Mouse (Mus musculus) embryonic facial prominence, embryonic 14.5 days (tissue): Measurements from ENCODE around the gene Aff4. TPM values are rescaled to one million over a fixed set of nuclear protein-coding genes. Genes with fewer than 3 reads are reported as not detected.

Experiments
- ATAC-seq: fragments of 200-750 bp; cut with Nextera tagmentation; 2 replicates; pipeline ENCODE4 v1.8.0; 2017; ENCODE audit warnings: low read depth, moderate number of reproducible peaks, moderate TSS enrichment
- DNase-seq: peaks from one replicate; pipeline ENCODE4 v3.0.0-alpha.2; 2015; ENCODE audit warnings: low spot score
- H3K27ac ChIP-seq: fragments of 300-500 bp; sonication (generic); replicated peaks from 2 replicates; pipeline ENCODE4 v1.5.1; 2014; ENCODE audit warnings: low read depth, mild to moderate bottlenecking, low read length, moderate library complexity
- H3K27me3 ChIP-seq: fragments of 300-500 bp; sonication (generic); replicated peaks from 2 replicates; pipeline ENCODE4 v1.6.1; 2014; ENCODE audit warnings: low read length; ENCODE audit not compliant: control insufficient read depth, insufficient read depth
- H3K36me3 ChIP-seq: fragments of 300-500 bp; sonication (generic); 2 replicates; pipeline ENCODE4 v1.6.1; 2014; ENCODE audit warnings: low read length, mixed read lengths; ENCODE audit not compliant: control insufficient read depth, insufficient read depth
- H3K4me1 ChIP-seq: fragments of 300-500 bp; sonication (generic); 2 replicates; pipeline ENCODE4 v1.6.1; 2014; ENCODE audit warnings: antibody characterized with exemption, low read length; ENCODE audit not compliant: control insufficient read depth, insufficient read depth
- H3K4me2 ChIP-seq: fragments of 300-500 bp; sonication (generic); 2 replicates; pipeline ENCODE4 v1.6.1; 2014; ENCODE audit warnings: low read depth, mild to moderate bottlenecking, low read length, moderate library complexity, mixed read lengths
- H3K4me3 ChIP-seq: fragments of 300-500 bp; sonication (generic); 2 replicates; pipeline ENCODE4 v1.5.1; 2014; ENCODE audit warnings: low read depth, mild to moderate bottlenecking, low read length
- H3K9ac ChIP-seq: fragments of 300-500 bp; sonication (generic); 2 replicates; pipeline ENCODE4 v1.6.1; 2014; ENCODE audit warnings: low read depth, mild to moderate bottlenecking, low read length, moderate library complexity, mixed read lengths
- H3K9me3 ChIP-seq: fragments of 300-500 bp; sonication (generic); 2 replicates; pipeline ENCODE4 v1.6.1; 2016; ENCODE audit warnings: low read length; ENCODE audit not compliant: control insufficient read depth
- WGBS: fragments of 180-500 bp; shearing (Covaris S2); extraction: QIAGEN DNeasy Blood & Tissue Kit; methylation state at CpG from one replicate; pipeline ENCODE4 v1.1.7; 2014; 5-methylcytosine and 5-hydroxymethylcytosine counted together
- polyA plus RNA-seq: library from polyadenylated mRNA; unstranded; fragments of >200 nt; fragmentation: Nextera tagmentation; extraction: Ambion mirVana; gene quantifications from 2 replicates; pipeline ENCODE4 v1.2.1, GENCODE M21; 2014

Aff4 gene
- polyA plus RNA-seq, 1 experiment from 2014 or later: 59.7 TPM

- H3K4me2 ChIP-seq: peak overlapping the region; percentile 81
- 0% methylated on average over 31 of the region's 35 CpGs for whole genome bisulfite sequencing
- ATAC-seq: peak; percentile 24; the same call in 1 of the 2 replicates
Measured at GRCm38 (mm10) chr11:53351224-53351942, 750 bp downstream of the Aff4 start.

GRCm38 (mm10) chr11:53351943-53352590 is 1.4 kb downstream of the Aff4 start:
- ATAC-seq (no peak), DNase-seq (peak; percentile 23)
- Histone ChIP-seq H3K4me2 (peak overlapping the region; percentile 81), H3K9me3 (no peaks in the 10 kb centered on the region), H3K9ac (peak overlapping the region; percentile 99), H3K4me3 (peak overlapping the region; percentile 99), H3K27me3 (no peaks in the 10 kb centered on the region), H3K4me1 (peaks cover 7% of the 10 kb centered on the region), H3K36me3 (peaks cover 2% of the 10 kb centered on the region; the same call in 1 of the 2 replicates), H3K27ac (peak overlapping the region; percentile 99)
- 3% methylated on average over 14 of the region's 14 CpGs for WGBS

More at GRCm38 (mm10) chr11:53351224-53351942, 750 bp downstream of the Aff4 start:
- no peaks in the 10 kb centered on the region for H3K9me3 ChIP-seq
- peak overlapping the region; percentile 99 for H3K9ac ChIP-seq
- H3K36me3 ChIP-seq: no peaks in the 10 kb centered on the region; the same call in 1 of the 2 replicates
- peak; percentile 77 for DNase-seq
- H3K27me3 ChIP-seq: no peaks in the 10 kb centered on the region
- H3K4me1 ChIP-seq: peaks cover 7% of the 10 kb centered on the region
- H3K4me3 ChIP-seq: peak overlapping the region; percentile 99
- H3K27ac ChIP-seq: peak overlapping the region; percentile 99

- no peak overlapping the region for H3K27ac ChIP-seq
- H3K36me3 ChIP-seq: peaks cover 9% of the 10 kb centered on the region; the same call in 1 of the 2 replicates
- DNase-seq: no peak
- H3K4me3 ChIP-seq: no peak overlapping the region
- no peaks in the 10 kb centered on the region for H3K27me3 ChIP-seq
- H3K4me2 ChIP-seq: no peak overlapping the region
- no peaks in the 10 kb centered on the region for H3K4me1 ChIP-seq
- no peaks in the 10 kb centered on the region for H3K9me3 ChIP-seq
- no peak for ATAC-seq
- no peak overlapping the region for H3K9ac ChIP-seq
- WGBS: 93% methylated on average over 5 of the region's 5 CpGs
Measured at GRCm38 (mm10) chr11:53358504-53359155, 8.0 kb downstream of the Aff4 start.

- H3K27ac ChIP-seq: no peak overlapping the region
- H3K9ac ChIP-seq: no peak overlapping the region
- H3K27me3 ChIP-seq: no peaks in the 10 kb centered on the region
- H3K36me3 ChIP-seq: peaks cover 32% of the 10 kb centered on the region
- H3K9me3 ChIP-seq: no peaks in the 10 kb centered on the region
- no peak overlapping the region for H3K4me2 ChIP-seq
- 98% methylated on average over 2 of the region's 2 CpGs for WGBS
- H3K4me1 ChIP-seq: no peaks in the 10 kb centered on the region
- no peak overlapping the region for H3K4me3 ChIP-seq
- no peak for ATAC-seq
- DNase-seq: no peak
Measured at GRCm38 (mm10) chr11:53367032-53367431, 16.4 kb downstream of the Aff4 start.

- WGBS: 93% methylated on average over 1 of the region's 1 CpGs
- ATAC-seq (no peak), DNase-seq (no peak)
- H3K9me3 ChIP-seq: no peaks in the 10 kb centered on the region
- H3K4me1 ChIP-seq: no peaks in the 10 kb centered on the region
- H3K36me3 ChIP-seq: peaks cover 56% of the 10 kb centered on the region
- no peaks in the 10 kb centered on the region for H3K27me3 ChIP-seq
- H3K27ac ChIP-seq: no peak overlapping the region
- H3K9ac ChIP-seq: no peak overlapping the region
- H3K4me3 ChIP-seq: no peak overlapping the region
- no peak overlapping the region for H3K4me2 ChIP-seq
Measured at GRCm38 (mm10) chr11:53378918-53379317, 28.3 kb downstream of the Aff4 start.

GRCm38 (mm10) chr11:53383758-53384428 is 33.3 kb downstream of the Aff4 start:
- no peaks in the 10 kb centered on the region for H3K27me3 ChIP-seq
- no peaks in the 10 kb centered on the region for H3K9me3 ChIP-seq
- no peak overlapping the region for H3K4me2 ChIP-seq
- H3K36me3 ChIP-seq: peaks cover 46% of the 10 kb centered on the region
- no peak for DNase-seq
- ATAC-seq: no peak
- 95% methylated on average over 2 of the region's 2 CpGs for WGBS
- no peak overlapping the region for H3K9ac ChIP-seq
- H3K4me3 ChIP-seq: no peak overlapping the region
- no peaks in the 10 kb centered on the region for H3K4me1 ChIP-seq
- H3K27ac ChIP-seq: no peak overlapping the region

- Histone ChIP-seq H3K27me3 (no peaks in the 10 kb centered on the region), H3K4me2 (no peak overlapping the region), H3K27ac (no peak overlapping the region), H3K9ac (no peak overlapping the region), H3K9me3 (no peaks in the 10 kb centered on the region), H3K4me3 (no peak overlapping the region), H3K36me3 (peaks cover 71% of the 10 kb centered on the region), H3K4me1 (no peaks in the 10 kb centered on the region)
- ATAC-seq: no peak
- 77% methylated on average over 1 of the region's 1 CpGs for WGBS
- no peak for DNase-seq
Measured at GRCm38 (mm10) chr11:53393856-53394255, 43.2 kb downstream of the Aff4 start.

- WGBS: 96% methylated on average over 1 of the region's 1 CpGs
- ATAC-seq (no peak), DNase-seq (no peak)
- H3K27ac ChIP-seq: no peak overlapping the region
- no peak overlapping the region for H3K9ac ChIP-seq
- peaks cover 89% of the 10 kb centered on the region for H3K36me3 ChIP-seq
- no peaks in the 10 kb centered on the region for H3K4me1 ChIP-seq
- H3K4me2 ChIP-seq: no peak overlapping the region
- no peaks in the 10 kb centered on the region for H3K9me3 ChIP-seq
- no peak overlapping the region for H3K4me3 ChIP-seq
- no peaks in the 10 kb centered on the region for H3K27me3 ChIP-seq
Measured at GRCm38 (mm10) chr11:53403638-53404037, 53.0 kb downstream of the Aff4 start.
